Mouse (Mus musculus) kidney, embryonic 16.5 days (tissue): Measurements from ENCODE around the gene Rin3. TPM values are rescaled to one million over a fixed set of nuclear protein-coding genes. Genes with fewer than 3 reads are reported as not detected.

ENCODE experiments used
- ATAC-seq: fragments of 200-750 bp; cut with Nextera tagmentation; 2 replicates; pipeline ENCODE4 v1.8.0; 2017; ENCODE audit warnings: moderate TSS enrichment; ENCODE audit not compliant: low FRiP score, low TSS enrichment
- H3K27ac ChIP-seq: fragments of 300-500 bp; sonication (generic); 2 replicates; pipeline ENCODE4 v1.5.1; 2014; ENCODE audit warnings: low read length
- H3K27me3 ChIP-seq: fragments of 300-500 bp; sonication (generic); 2 replicates; pipeline ENCODE4 v1.6.1; 2014; ENCODE audit warnings: low read length, control low read depth, mixed read lengths; ENCODE audit not compliant: insufficient read depth
- H3K36me3 ChIP-seq: fragments of 300-500 bp; sonication (generic); 2 replicates; pipeline ENCODE4 v1.6.1; 2014; ENCODE audit warnings: low read length, control low read depth, mixed read lengths; ENCODE audit not compliant: insufficient read depth
- H3K4me1 ChIP-seq: fragments of 300-500 bp; sonication (generic); 2 replicates; pipeline ENCODE4 v1.6.1; 2014; ENCODE audit warnings: low read length, control low read depth, mixed read lengths; ENCODE audit not compliant: insufficient read depth
- H3K4me2 ChIP-seq: fragments of 300-500 bp; sonication (generic); replicated peaks from 2 replicates; pipeline ENCODE4 v1.6.1; 2014; ENCODE audit warnings: low read depth, low read length
- H3K4me3 ChIP-seq: fragments of 300-500 bp; sonication (generic); 2 replicates; pipeline ENCODE4 v1.5.1; 2014; ENCODE audit warnings: mild to moderate bottlenecking, low read length
- H3K9ac ChIP-seq: fragments of 300-500 bp; sonication (generic); replicated peaks from 2 replicates; pipeline ENCODE4 v1.6.1; 2014; ENCODE audit warnings: low read length
- H3K9me3 ChIP-seq: fragments of 300-500 bp; sonication (generic); 2 replicates; pipeline ENCODE4 v1.6.1; 2016; ENCODE audit warnings: low read length, control low read depth
- WGBS: fragments of 180-500 bp; shearing (Covaris S2); extraction: QIAGEN DNeasy Blood & Tissue Kit; methylation state at CpG from one replicate; pipeline ENCODE4 v1.1.7; 2014; 5-methylcytosine and 5-hydroxymethylcytosine counted together
- polyA plus RNA-seq: library from polyadenylated mRNA; unstranded; fragments of >200 nt; fragmentation: Nextera tagmentation; extraction: Ambion mirVana; gene quantifications from 2 replicates; pipeline ENCODE4 v1.2.1, GENCODE M21; 2015

Rin3 gene
- polyA plus RNA-seq, result 8.7 and 9.1 TPM in 2 replicates

DNA sequence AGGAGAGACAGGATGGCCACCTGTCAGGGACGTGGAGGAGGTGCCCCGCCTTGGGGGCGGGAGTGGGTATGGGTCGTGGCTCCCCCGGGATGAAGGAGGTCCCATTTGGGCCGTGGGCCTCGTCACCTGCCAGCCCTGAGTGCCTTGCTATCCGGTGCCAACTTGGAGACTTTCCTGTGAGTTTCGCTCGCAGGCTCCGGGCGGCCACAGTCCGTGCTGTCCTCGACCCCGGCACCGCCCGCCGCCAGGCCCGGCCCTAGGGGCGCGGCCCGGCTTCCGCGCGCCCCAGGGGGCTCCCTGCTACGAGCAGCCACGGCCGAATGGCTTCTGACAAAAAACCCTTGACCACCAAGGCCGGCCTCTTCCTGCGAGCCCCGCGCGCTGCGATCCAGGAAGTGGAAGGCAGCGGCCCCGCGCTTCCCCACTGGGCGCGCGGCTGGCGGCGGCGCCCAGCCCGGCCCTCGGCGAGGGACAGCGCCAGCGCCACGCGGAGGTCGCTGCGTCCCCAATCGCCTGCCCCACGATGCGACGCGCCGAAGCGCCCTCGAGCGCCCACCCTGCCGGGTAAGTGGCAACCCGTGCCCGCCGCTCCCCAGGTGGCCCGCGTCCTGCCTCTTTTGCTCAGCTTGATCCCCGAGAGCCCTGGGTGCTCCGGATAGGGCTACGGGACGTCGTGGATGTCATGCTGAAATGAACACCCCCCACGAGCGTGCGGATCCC is at the start of gene Rin3:
Gene Rin3 (plus strand): TSS at position 286 of the 720 bp plus-strand sequence.
- peak within 1 kb of the TSS; percentile 91 for H3K4me2 ChIP-seq
- peaks cover 47% of the 10 kb centered on the region for H3K4me1 ChIP-seq
- peak within 1 kb of the TSS; percentile 62 for H3K4me3 ChIP-seq
- peak; percentile 64 for ATAC-seq
- peak within 1 kb of the TSS; percentile 84 for H3K9ac ChIP-seq
- H3K9me3 ChIP-seq, result peaks cover 9% of the 10 kb centered on the region; the same call in 1 of the 2 replicates
- peak within 1 kb of the TSS; percentile 78 for H3K27ac ChIP-seq
- H3K36me3 ChIP-seq, result no peaks in the 10 kb centered on the region
- under 1% methylated on average over 75 of the region's 75 CpGs for WGBS
- no peaks in the 10 kb centered on the region for H3K27me3 ChIP-seq

DNA sequence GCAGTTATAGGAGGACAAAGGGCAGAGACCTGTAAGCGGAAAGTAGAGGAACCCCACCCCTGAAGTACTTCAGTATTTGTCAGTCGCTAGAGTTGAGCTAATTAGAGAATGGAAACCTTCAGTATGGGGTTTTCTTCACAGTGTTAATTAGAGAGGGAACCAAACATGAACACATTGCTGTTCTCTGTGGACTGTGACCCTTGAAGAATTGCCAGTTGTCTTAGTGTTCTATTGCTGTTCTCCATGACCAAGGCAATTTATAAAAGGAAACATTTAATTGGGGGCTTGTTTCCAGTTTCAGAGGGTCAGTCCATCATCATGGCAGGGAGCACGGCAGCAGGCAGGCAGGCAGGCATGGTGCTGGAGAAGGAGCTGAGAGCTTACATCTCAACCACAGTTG is 47.3 kb upstream of the Rin3 start:
- Histone ChIP-seq H3K9me3 (no peaks in the 10 kb centered on the region), H3K36me3 (no peaks in the 10 kb centered on the region), H3K27me3 (no peaks in the 10 kb centered on the region), H3K9ac (no peak overlapping the region), H3K4me2 (no peak overlapping the region), H3K4me1 (no peaks in the 10 kb centered on the region), H3K4me3 (no peak overlapping the region), H3K27ac (no peak overlapping the region)
- 66% methylated on average over 3 of the region's 3 CpGs for WGBS
- no peak for ATAC-seq

DNA sequence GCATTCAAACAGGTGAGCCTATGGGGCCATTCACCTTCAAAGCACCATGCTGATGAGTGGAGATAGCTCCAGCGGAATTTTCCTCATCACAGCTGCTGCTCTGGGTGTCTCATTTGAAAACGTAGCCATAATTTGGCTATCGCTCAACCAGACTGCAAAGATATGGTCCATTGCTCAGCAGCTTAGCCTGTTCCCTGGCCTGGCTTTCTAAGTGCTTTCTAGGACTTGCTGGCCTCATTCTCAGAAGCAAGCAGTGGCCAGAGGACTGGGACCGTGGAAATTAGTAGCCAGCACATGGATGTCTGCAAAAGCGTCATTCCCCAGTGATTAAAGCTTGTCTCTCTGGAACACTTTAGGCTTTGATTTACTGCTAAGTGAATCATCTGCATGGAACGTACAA is 46.5 kb upstream of the Rin3 start:
- ATAC-seq, result no peak
- Histone ChIP-seq H3K27ac (no peak overlapping the region), H3K36me3 (no peaks in the 10 kb centered on the region), H3K9me3 (no peaks in the 10 kb centered on the region), H3K9ac (no peak overlapping the region), H3K27me3 (no peaks in the 10 kb centered on the region), H3K4me1 (no peaks in the 10 kb centered on the region), H3K4me3 (no peak overlapping the region), H3K4me2 (no peak overlapping the region)
- WGBS, result 66% methylated on average over 6 of the region's 6 CpGs

DNA sequence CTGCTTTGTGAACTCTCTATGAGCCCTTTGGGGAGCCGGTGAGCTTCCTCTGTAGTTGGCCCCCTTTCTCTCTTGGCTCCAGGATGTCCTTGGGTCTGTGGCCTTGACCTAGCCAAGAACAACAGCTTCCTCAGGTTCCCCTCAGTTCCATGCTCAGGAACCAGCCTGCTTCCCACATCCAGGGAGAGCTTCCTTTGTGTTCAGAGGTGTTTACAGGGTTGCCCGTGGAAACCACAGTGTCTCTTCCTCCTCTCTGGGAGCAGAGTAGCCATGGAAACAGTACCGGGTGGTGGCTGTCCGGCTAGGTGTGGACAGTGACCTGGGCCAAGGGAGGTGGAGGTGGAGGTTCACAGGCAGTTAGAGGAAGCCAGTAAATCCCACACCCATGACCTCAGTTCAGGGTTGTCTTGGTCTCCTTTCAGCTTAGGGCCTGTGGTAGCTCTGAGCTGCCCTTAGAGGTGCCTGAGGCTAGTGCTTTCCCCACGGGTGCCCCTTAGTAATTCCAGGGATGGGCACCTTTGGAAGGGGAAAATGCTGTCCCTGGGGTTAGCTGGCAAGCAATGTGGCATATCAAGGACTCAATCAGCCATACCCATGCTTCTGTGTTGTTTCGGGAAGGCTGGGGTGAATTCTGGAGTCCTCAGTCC is 40.6 kb upstream of the Rin3 start:
- Histone ChIP-seq H3K4me3 (no peak overlapping the region), H3K9ac (no peak overlapping the region), H3K4me2 (no peak overlapping the region), H3K27me3 (no peaks in the 10 kb centered on the region), H3K4me1 (no peaks in the 10 kb centered on the region), H3K36me3 (no peaks in the 10 kb centered on the region), H3K9me3 (no peaks in the 10 kb centered on the region), H3K27ac (no peak overlapping the region)
- ATAC-seq, result peak; percentile 50; the same call in 1 of the 2 replicates
- WGBS, result 45% methylated on average over 6 of the region's 6 CpGs

DNA sequence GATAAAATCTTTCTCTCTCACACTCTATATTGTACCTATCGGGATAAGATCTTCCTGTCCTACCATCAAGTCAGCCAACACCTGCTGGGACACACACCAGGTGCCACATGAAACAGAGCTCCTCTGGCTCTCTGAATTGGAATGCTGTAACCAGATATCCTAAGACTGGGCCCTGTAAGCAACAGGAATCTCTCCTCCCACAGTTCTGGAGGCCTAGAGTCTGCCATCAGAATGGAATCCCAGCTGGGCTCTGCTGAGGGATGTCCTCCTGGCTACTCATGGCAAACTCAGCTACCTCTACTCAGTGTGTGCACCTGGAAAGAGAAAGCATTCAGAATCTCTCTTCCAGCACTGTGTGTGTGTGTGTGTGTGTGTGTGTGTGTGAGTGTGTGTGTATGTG is 38.9 kb upstream of the Rin3 start:
- WGBS, result 30% methylated on average over 1 of the region's 1 CpGs
- no peaks in the 10 kb centered on the region for H3K27me3 ChIP-seq
- H3K4me1 ChIP-seq, result no peaks in the 10 kb centered on the region
- no peak overlapping the region for H3K27ac ChIP-seq
- no peak overlapping the region for H3K9ac ChIP-seq
- H3K4me3 ChIP-seq, result no peak overlapping the region
- ATAC-seq, result peak; percentile 81; the same call in 1 of the 2 replicates
- no peaks in the 10 kb centered on the region for H3K9me3 ChIP-seq
- no peak overlapping the region for H3K4me2 ChIP-seq
- H3K36me3 ChIP-seq, result no peaks in the 10 kb centered on the region

DNA sequence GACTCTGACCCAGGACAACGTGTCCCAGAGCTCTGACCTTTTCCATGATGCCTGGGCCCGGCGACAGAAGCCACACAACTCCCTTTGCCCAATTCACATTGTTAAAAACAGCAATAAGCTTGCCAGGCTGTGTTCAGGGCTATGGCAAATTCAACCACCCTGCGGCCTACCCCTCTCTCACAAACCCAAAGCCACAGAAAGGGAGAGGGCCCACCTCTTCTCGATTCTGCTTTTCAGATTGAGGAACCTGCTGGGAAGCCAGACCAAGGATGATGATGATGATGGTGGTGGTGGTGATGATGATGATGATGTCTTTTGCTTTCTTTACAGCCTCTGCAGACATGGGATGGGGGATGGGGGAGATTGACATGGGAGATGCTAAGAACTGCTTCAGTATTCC is 36.6 kb upstream of the Rin3 start:
- Histone ChIP-seq H3K27ac (no peak overlapping the region), H3K4me2 (no peak overlapping the region), H3K27me3 (no peaks in the 10 kb centered on the region), H3K4me1 (no peaks in the 10 kb centered on the region), H3K4me3 (no peak overlapping the region), H3K9ac (no peak overlapping the region), H3K9me3 (no peaks in the 10 kb centered on the region), H3K36me3 (no peaks in the 10 kb centered on the region)
- no peak for ATAC-seq
- WGBS, result 88% methylated on average over 5 of the region's 5 CpGs

DNA sequence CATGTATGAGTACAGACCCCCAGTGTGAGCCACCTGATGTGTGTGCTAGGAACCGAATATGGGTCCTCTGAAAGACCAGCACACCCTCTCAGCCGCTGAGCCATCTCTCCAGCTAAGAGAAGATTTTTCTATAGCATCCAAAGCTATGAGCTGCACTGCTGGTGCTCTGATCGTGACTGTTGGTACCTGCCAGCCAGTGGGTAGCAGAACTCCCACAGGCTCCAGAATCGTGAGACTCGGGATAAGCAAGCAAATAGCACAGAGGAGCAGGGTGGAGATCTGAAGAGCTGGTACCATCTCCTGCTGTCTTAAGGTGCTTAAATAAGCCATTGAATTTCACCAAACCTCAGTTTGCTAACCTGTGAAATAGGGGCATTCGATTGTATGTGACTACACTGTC is 34.7 kb upstream of the Rin3 start:
- H3K27ac ChIP-seq, result no peak overlapping the region
- H3K4me1 ChIP-seq, result no peaks in the 10 kb centered on the region
- no peaks in the 10 kb centered on the region for H3K36me3 ChIP-seq
- ATAC-seq, result no peak
- H3K4me3 ChIP-seq, result no peak overlapping the region
- H3K9ac ChIP-seq, result no peak overlapping the region
- H3K4me2 ChIP-seq, result no peak overlapping the region
- H3K27me3 ChIP-seq, result no peaks in the 10 kb centered on the region
- no peaks in the 10 kb centered on the region for H3K9me3 ChIP-seq
- 92% methylated on average over 6 of the region's 6 CpGs for WGBS

DNA sequence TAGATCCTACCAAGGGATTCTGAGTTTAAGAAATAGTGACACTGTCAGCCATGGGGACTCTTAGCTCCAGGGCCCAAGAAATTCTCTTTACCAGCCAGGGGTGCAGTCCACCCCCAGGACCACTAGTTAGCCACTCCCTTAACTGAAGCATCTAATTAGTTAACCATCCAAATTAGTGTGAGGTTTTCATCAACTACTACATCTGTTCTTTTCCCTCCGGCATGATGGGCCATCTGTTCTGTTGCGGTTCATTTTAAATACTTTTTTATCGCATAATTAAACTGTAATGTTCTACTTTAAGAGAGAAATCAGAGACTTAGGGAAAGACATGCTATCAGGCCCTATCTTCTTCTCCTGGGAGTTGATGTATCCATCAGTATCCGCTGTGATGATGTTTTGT is 32.5 kb upstream of the Rin3 start:
- Histone ChIP-seq H3K27me3 (no peaks in the 10 kb centered on the region), H3K4me1 (no peaks in the 10 kb centered on the region), H3K36me3 (no peaks in the 10 kb centered on the region), H3K4me2 (no peak overlapping the region), H3K9me3 (no peaks in the 10 kb centered on the region), H3K4me3 (no peak overlapping the region), H3K27ac (no peak overlapping the region), H3K9ac (no peak overlapping the region)
- WGBS, result 94% methylated on average over 4 of the region's 4 CpGs
- no peak for ATAC-seq

DNA sequence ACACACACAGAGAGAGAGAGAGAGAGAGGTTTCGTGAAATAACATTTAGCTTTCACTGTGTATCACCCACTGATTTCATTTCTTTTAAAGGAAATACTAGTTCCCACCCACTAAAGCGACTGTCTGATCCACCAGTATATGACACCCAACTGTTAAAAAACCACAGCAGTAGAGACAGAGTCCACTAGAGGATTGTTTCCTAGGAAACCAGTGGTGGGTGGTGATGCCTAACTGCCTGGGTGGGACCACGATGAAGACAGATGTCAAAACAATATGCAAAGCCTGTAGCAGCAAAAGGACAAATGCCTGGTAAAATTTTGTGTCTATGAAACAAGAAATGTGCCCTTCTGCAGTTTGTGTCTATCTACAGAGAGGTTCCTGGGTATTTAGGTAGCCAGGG is 31.8 kb upstream of the Rin3 start:
- ATAC-seq, result no peak
- Histone ChIP-seq H3K27me3 (no peaks in the 10 kb centered on the region), H3K4me2 (no peak overlapping the region), H3K4me1 (no peaks in the 10 kb centered on the region), H3K27ac (no peak overlapping the region), H3K36me3 (no peaks in the 10 kb centered on the region), H3K9ac (no peak overlapping the region), H3K4me3 (no peak overlapping the region), H3K9me3 (no peaks in the 10 kb centered on the region)
- 79% methylated on average over 3 of the region's 3 CpGs for WGBS

DNA sequence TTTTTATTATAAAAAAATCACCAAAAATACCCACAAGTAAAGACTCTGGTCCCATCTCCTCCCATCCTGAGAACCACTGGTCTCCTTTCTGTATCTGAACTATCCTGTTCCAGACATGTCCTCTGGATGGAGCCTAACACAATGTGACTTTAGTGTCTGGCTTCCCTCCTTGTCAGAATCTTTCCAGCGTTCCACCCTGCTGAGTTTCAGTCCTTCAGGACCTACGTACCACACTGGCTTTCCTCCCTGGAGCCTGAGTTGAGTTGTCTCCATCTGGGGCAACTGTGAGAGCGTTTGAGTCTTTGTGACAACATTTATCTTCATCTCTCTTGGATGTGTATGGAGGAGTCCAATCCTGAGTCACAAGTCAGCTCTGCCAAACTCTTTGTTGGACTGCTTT is 30.9 kb upstream of the Rin3 start:
- Histone ChIP-seq H3K4me3 (no peak overlapping the region), H3K4me2 (no peak overlapping the region), H3K4me1 (no peaks in the 10 kb centered on the region), H3K27ac (no peak overlapping the region), H3K27me3 (no peaks in the 10 kb centered on the region), H3K9ac (no peak overlapping the region), H3K36me3 (no peaks in the 10 kb centered on the region), H3K9me3 (no peaks in the 10 kb centered on the region)
- 55% methylated on average over 3 of the region's 3 CpGs for WGBS
- no peak for ATAC-seq
